Mouse (Mus musculus) cerebellum, adult 9-10 months (tissue): ENCODE measurements at regions not wholly inside any gene's neighbourhood (a gene's known extent, or its start where the extent isn't known, plus 50 kb on each side); places are given as distances from the start of the nearest gene placed in this dataset.
A peak's percentile ranks its signal among the peaks of the same experiment; 100 is the strongest.
"Not testable (repeated sequence)": the region's sequence is repeated elsewhere in the genome, so short reads cannot be mapped to it uniquely, and the experiment has no call there.

Experiments used
- DNase-seq: peaks from one replicate; pipeline ENCODE4 v3.0.0; 2022

- DNase-seq = no peak
Observed at GRCm38 (mm10) chr1:117354624-117355023, 342.3 kb upstream of the Gm28363 start.

GRCm38 (mm10) chr1:117356418-117357194, 340.3 kb upstream of the Gm28363 start:
- no peak for DNase-seq

- no peak for DNase-seq
Observed at GRCm38 (mm10) chr1:117364066-117364465, 332.9 kb upstream of the Gm28363 start.

GRCm38 (mm10) chr1:117412349-117412748, 284.6 kb upstream of the Gm28363 start:
- DNase-seq = no peak

GRCm38 (mm10) chr1:117457736-117458135, 239.2 kb upstream of the Gm28363 start:
- no peak for DNase-seq

GRCm38 (mm10) chr1:117458156-117458850, 238.6 kb upstream of the Gm28363 start:
- not testable (repeated sequence) for DNase-seq

GRCm38 (mm10) chr1:117459126-117459525, 237.8 kb upstream of the Gm28363 start:
- DNase-seq = not testable (repeated sequence)

GRCm38 (mm10) chr1:117490176-117490575, 206.8 kb upstream of the Gm28363 start:
- no peak for DNase-seq

GRCm38 (mm10) chr1:117497003-117497402, 199.9 kb upstream of the Gm28363 start:
- DNase-seq = no peak

GRCm38 (mm10) chr1:117519498-117520032, 177.4 kb upstream of the Gm28363 start:
- peak; percentile 10 for DNase-seq
